Mouse (Mus musculus) MEL (cell line): ENCODE data around the gene Sh3rf3. TPM values are rescaled to one million over a fixed set of nuclear protein-coding genes. Genes with fewer than 3 reads are reported as not detected.

Source experiments
- DNase-seq: peaks from one replicate; pipeline ENCODE4 v3.0.0; 2011; ENCODE audit warnings: low read depth, low spot score
- H3K27ac ChIP-seq: 2 replicates; pipeline ENCODE4 v1.5.1; 2012; ENCODE audit warnings: low read depth, mild to moderate bottlenecking, control low read depth, low read length, moderate library complexity; ENCODE audit not compliant: control insufficient read depth
- H3K27me3 ChIP-seq, 2 experiments: fragments of 150-350 bp in 1 of 2; sonication (generic) in 1 of 2; 2 replicates each; pipeline ENCODE4 v1.6.1; 2012; ENCODE audit warnings: low read length in 2 of 2, mild to moderate bottlenecking in 2 of 2, improper control_type of control experiment in 1 of 2, moderate library complexity in 1 of 2; ENCODE audit not compliant: insufficient read depth in 2 of 2, control insufficient read depth in 1 of 2
- H3K36me3 ChIP-seq, 2 experiments: 2 replicates each; pipeline ENCODE4 v1.6.1; 2012 to 2014; ENCODE audit warnings: low read length in 2 of 2, improper control_type of control experiment in 1 of 2, inconsistent platforms in 1 of 2, mild to moderate bottlenecking in 1 of 2; ENCODE audit not compliant: insufficient read depth in 2 of 2, control insufficient read depth in 1 of 2
- H3K4me1 ChIP-seq, 2 experiments: fragments of 150-350 bp in 1 of 2; sonication (generic) in 1 of 2; 2 replicates each; pipeline ENCODE4 v1.6.1; 2012; ENCODE audit warnings: low read length in 2 of 2, improper control_type of control experiment in 1 of 2, mild to moderate bottlenecking in 1 of 2; ENCODE audit not compliant: insufficient read depth in 2 of 2, control insufficient read depth in 1 of 2
- H3K4me3 ChIP-seq, 2 experiments: fragments of 150-350 bp in 1 of 2; sonication (generic) in 1 of 2; 2 replicates each; pipeline ENCODE4 v1.5.1; 2012; ENCODE audit warnings: low read depth in 2 of 2, low read length in 2 of 2, mild to moderate bottlenecking in 2 of 2, moderate library complexity in 2 of 2, control low read depth in 1 of 2, improper control_type of control experiment in 1 of 2; ENCODE audit not compliant: control insufficient read depth in 1 of 2, insufficient read depth in 1 of 2
- H3K79me2 ChIP-seq: 2 replicates; pipeline ENCODE4 v1.6.1; 2012; ENCODE audit warnings: mild to moderate bottlenecking, low read length, moderate library complexity; ENCODE audit not compliant: control insufficient read depth, poor library complexity, insufficient read depth
- H3K9ac ChIP-seq: 2 replicates; pipeline ENCODE4 v1.6.1; 2012; ENCODE audit warnings: low read depth, mild to moderate bottlenecking, control low read depth, low read length, moderate library complexity; ENCODE audit not compliant: control insufficient read depth, poor library complexity, severe bottlenecking
- H3K9me3 ChIP-seq: fragments of 150-350 bp; sonication (generic); replicated peaks from 2 replicates; pipeline ENCODE4 v1.6.1; 2012; ENCODE audit warnings: mild to moderate bottlenecking, low read length, improper control_type of control experiment, moderate library complexity; ENCODE audit not compliant: insufficient read depth
- CHD1 ChIP-seq: IDR thresholded peaks from 2 replicates; pipeline ENCODE4 v1.6.1; 2012; ENCODE audit warnings: low read depth, mild to moderate bottlenecking, inconsistent platforms, low read length, improper control_type of control experiment
- CHD2 ChIP-seq: IDR thresholded peaks from 2 replicates; pipeline ENCODE4 v1.6.1; 2011; ENCODE audit warnings: low read length, improper control_type of control experiment
- E2F4 ChIP-seq: IDR thresholded peaks from 2 replicates; pipeline ENCODE4 v1.6.1; 2011; ENCODE audit warnings: low read depth, low read length, improper control_type of control experiment, borderline replicate concordance
- ELF1 ChIP-seq: IDR thresholded peaks from 2 replicates; pipeline ENCODE4 v1.6.1; 2014; ENCODE audit warnings: low read depth, mild to moderate bottlenecking, inconsistent platforms, low read length, improper control_type of control experiment, moderate library complexity
- EP300 ChIP-seq, 2 experiments: IDR thresholded peaks; 2 replicates each; pipeline ENCODE4 v1.6.1; 2011; ENCODE audit warnings: improper control_type of control experiment in 2 of 2, low read length in 2 of 2, low read depth in 1 of 2, mild to moderate bottlenecking in 1 of 2
- KAT2A ChIP-seq: conservative IDR thresholded peaks from 2 replicates; pipeline ENCODE4 v1.6.1; 2012; ENCODE audit warnings: low read depth, low read length, improper control_type of control experiment, inconsistent platforms
- MAFK ChIP-seq: IDR thresholded peaks from 2 replicates; pipeline ENCODE4 v1.6.1; 2011; ENCODE audit warnings: low read depth, mild to moderate bottlenecking, low read length, improper control_type of control experiment, borderline replicate concordance
- NRF1 ChIP-seq: IDR thresholded peaks from 2 replicates; pipeline ENCODE4 v1.6.1; 2014; ENCODE audit warnings: low read depth, mild to moderate bottlenecking, inconsistent platforms, low read length, improper control_type of control experiment, moderate library complexity; ENCODE audit not compliant: poor library complexity, insufficient read depth, severe bottlenecking
- POLR2AphosphoS2 ChIP-seq: IDR thresholded peaks from 2 replicates; pipeline ENCODE4 v1.6.1; 2011; ENCODE audit warnings: low read length, improper control_type of control experiment
- RAD21 ChIP-seq: IDR thresholded peaks from 2 replicates; pipeline ENCODE4 v1.6.1; 2011; ENCODE audit warnings: mild to moderate bottlenecking, low read depth, low read length, improper control_type of control experiment
- SMC3 ChIP-seq: IDR thresholded peaks from 2 replicates; pipeline ENCODE4 v1.6.1; 2011; ENCODE audit warnings: low read depth, low read length, improper control_type of control experiment
- TAL1 ChIP-seq: IDR thresholded peaks from 2 replicates; pipeline ENCODE4 v1.6.1; 2012; ENCODE audit warnings: mild to moderate bottlenecking, inconsistent platforms, low read length, moderate library complexity, mixed read lengths
- TBP ChIP-seq: IDR thresholded peaks from 2 replicates; pipeline ENCODE4 v1.8.0; 2011; ENCODE audit warnings: low read depth, low read length, improper control_type of control experiment
- UBTF ChIP-seq: IDR thresholded peaks from 2 replicates; pipeline ENCODE4 v1.6.1; 2012; ENCODE audit warnings: low read depth, mild to moderate bottlenecking, inconsistent platforms, low read length, improper control_type of control experiment, moderate library complexity, borderline replicate concordance; ENCODE audit not compliant: insufficient read depth
- ZC3H11A ChIP-seq: IDR thresholded peaks from 2 replicates; pipeline ENCODE4 v1.6.1; 2012; ENCODE audit warnings: low read depth, mild to moderate bottlenecking, inconsistent platforms, low read length, improper control_type of control experiment
- ZMIZ1 ChIP-seq: IDR thresholded peaks from 2 replicates; pipeline ENCODE4 v1.6.1; 2012; ENCODE audit warnings: low read depth, mild to moderate bottlenecking, inconsistent platforms, low read length, improper control_type of control experiment, moderate library complexity
- polyA plus RNA-seq, 2 experiments: library from polyadenylated mRNA; stranded (reverse) in 1 of 2; unstranded in 1 of 2; fragments of >175 nt in 1 of 2; fragments of >200 nt in 1 of 2; gene quantifications; 2 replicates each; pipeline versions ENCODE4 v1.2.1 to v1.2.4; 2012; ENCODE audit warnings: low replicate concordance in 2 of 2, low read depth in 1 of 2; ENCODE audit not compliant: insufficient read length in 2 of 2, insufficient read depth in 1 of 2, missing spikeins in 1 of 2
- total RNA-seq: library from RNA; depleted of rRNA; stranded (reverse); fragments of 300-350 nt; gene quantifications from 2 replicates; pipeline ENCODE4 v1.2.3, GENCODE M21; 2012

Sh3rf3 gene
- total and polyA plus RNA-seq, 3 experiments = not detected

DNA sequence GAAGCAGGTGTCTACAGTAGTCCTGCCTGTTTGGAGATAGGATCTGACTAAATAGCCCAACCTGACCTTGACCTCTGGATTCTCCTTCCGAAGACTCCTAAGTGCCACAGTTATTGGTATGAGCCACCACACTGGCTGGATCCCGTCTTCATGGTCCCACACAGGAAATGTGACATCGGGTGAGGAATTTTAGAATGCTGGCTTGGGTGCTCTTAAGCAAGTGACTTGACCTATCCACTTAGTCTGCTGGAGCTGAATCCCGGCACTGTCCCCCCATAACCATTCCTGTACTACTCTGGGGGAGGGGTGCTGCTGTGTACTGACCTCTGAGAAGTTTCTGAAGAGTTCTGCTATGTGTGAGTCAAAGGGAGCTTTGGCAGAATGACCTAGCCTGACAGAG is 65.5 kb downstream of the Sh3rf3 start:
- no peaks in the 10 kb centered on the region for H3K36me3 ChIP-seq
- no peak overlapping the region for H3K27ac ChIP-seq
- DNase-seq = no peak
- H3K4me1 ChIP-seq = no peaks in the 10 kb centered on the region
- no peaks in the 10 kb centered on the region for H3K27me3 ChIP-seq
- no peak overlapping the region for H3K9ac ChIP-seq
- no peaks in the 10 kb centered on the region for H3K9me3 ChIP-seq
- no peaks in the 10 kb centered on the region for H3K79me2 ChIP-seq
- TF ChIP-seq ZMIZ1 = no peak
- no peak for TF ChIP-seq E2F4
- no peak for TF ChIP-seq CHD2
- TF ChIP-seq ZC3H11A = no peak
- TF ChIP-seq KAT2A = no peak
- TF ChIP-seq SMC3 = no peak
- no peak for TF ChIP-seq MAFK
- TF ChIP-seq, all 39 proteins: peak for 0
- no peak overlapping the region for H3K4me3 ChIP-seq

GRCm38 (mm10) chr10:58882741-58883140 is 69.6 kb downstream of the Sh3rf3 start:
- no peaks in the 10 kb centered on the region for H3K27me3 ChIP-seq
- H3K36me3 ChIP-seq = no peaks in the 10 kb centered on the region
- H3K4me3 ChIP-seq = no peak overlapping the region
- H3K9me3 ChIP-seq = no peaks in the 10 kb centered on the region
- DNase-seq = no peak
- H3K4me1 ChIP-seq = no peaks in the 10 kb centered on the region
- no peak for TF ChIP-seq NRF1
- TF ChIP-seq TBP = no peak
- TF ChIP-seq TAL1 = no peak
- TF ChIP-seq CHD1 = no peak
- no peak for TF ChIP-seq KAT2A
- no peak for TF ChIP-seq POLR2AphosphoS2
- no peak for TF ChIP-seq EP300 (IDR thresholded peaks at IDR 0.05; ENCODE audit: low read depth in 1 of 2, low read length in 2 of 2)
- TF ChIP-seq ELF1 = no peak
- no peak for TF ChIP-seq RAD21
- TF ChIP-seq MAFK = no peak
- no peak for TF ChIP-seq UBTF
- TF ChIP-seq, all 39 proteins: peak for 0
- H3K27ac ChIP-seq = no peak overlapping the region
- H3K79me2 ChIP-seq = no peaks in the 10 kb centered on the region
- H3K9ac ChIP-seq = no peak overlapping the region
